Mouse (Mus musculus): Measurements from ENCODE around the gene Tubal3. TPM values are rescaled to one million over a fixed set of nuclear protein-coding genes. Genes with fewer than 3 reads are reported as not detected.

Tubal3 gene
- polyA plus RNA-seq (2012; fragmentation: generic; extraction: Trizol) = not detected

GRCm38 (mm10) chr13:3917571-3918311 is at the start of gene Tubal3, which contains the start of gene Net1:
TSS of gene Tubal3 (plus strand) at chr13:3918274.
TSS of gene Net1 (minus strand) at chr13:3918220.

DNA sequence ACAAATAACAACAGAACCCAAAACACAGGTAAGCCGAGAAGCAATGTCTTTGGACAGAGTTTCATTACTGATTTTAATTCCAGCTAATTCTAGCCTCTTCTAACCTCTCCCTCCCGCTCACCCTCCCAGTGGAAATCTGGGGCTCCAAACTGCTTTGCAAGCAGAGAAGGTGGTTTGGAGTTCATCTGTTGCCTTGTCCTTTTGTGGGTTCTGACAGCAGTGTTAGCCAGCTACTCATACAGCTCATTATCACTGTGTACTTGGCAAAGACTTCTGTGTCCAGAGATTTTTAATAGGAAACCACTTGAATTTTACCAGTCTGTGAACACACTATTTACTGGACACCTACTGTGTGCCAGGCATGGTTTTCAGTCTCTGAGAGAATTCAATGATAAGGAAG is 27.2 kb downstream of the Tubal3 start, which contains the start of gene Ucn3:
Gene Ucn3 (minus strand): TSS at position 101 of the 400 bp plus-strand sequence.

Other genes starting within 250 kb of the Tubal3 start
- not detected for gene Calml3, start 114.0 kb upstream of the Tubal3 start, polyA plus RNA-seq (2012; fragmentation: generic; extraction: Trizol)
- not detected for gene Calm4, start 80.5 kb upstream of the Tubal3 start, polyA plus RNA-seq (2012; fragmentation: generic; extraction: Trizol)
- gene Calm5, start 64.1 kb upstream of the Tubal3 start, polyA plus RNA-seq (2012; fragmentation: generic; extraction: Trizol) = not detected
- gene Net1, start 54 bp upstream of the Tubal3 start, polyA plus RNA-seq (2012; fragmentation: generic; extraction: Trizol) = 10 to 100 TPM in 1 of 2 experiments, 1 to 10 TPM in 1; 5.3 to 20.5 TPM
- not detected for gene Ucn3, start 27.1 kb downstream of the Tubal3 start, polyA plus RNA-seq (2012; fragmentation: generic; extraction: Trizol)
- gene Akr1c14, start 130.7 kb downstream of the Tubal3 start, polyA plus RNA-seq (2012; fragmentation: generic; extraction: Trizol) = 1 to 10 TPM in 1 of 2 experiments, under 1 TPM in 1; 0.11 to 3.2 TPM
- not detected for gene Akr1c18, start 232.4 kb downstream of the Tubal3 start, polyA plus RNA-seq (2012; fragmentation: generic; extraction: Trizol)